Mouse (Mus musculus) kidney, adult 2 months (tissue): Measurements from ENCODE around the gene Tmem56.

ENCODE experiments used
- CTCF ChIP-seq: fragments of 200-500 bp; conservative IDR thresholded peaks from 2 replicates; pipeline ENCODE4 v1.5.1; 2011; ENCODE audit warnings: low read depth, mild to moderate bottlenecking, control low read depth, low read length, moderate library complexity, mixed read lengths; ENCODE audit not compliant: insufficient read depth, insufficient read length
- POLR2A ChIP-seq: fragments of 200-500 bp; IDR thresholded peaks from one replicate; pipeline ENCODE4 v1.6.1; 2011; ENCODE audit warnings: low read depth, low read length, control low read depth

DNA sequence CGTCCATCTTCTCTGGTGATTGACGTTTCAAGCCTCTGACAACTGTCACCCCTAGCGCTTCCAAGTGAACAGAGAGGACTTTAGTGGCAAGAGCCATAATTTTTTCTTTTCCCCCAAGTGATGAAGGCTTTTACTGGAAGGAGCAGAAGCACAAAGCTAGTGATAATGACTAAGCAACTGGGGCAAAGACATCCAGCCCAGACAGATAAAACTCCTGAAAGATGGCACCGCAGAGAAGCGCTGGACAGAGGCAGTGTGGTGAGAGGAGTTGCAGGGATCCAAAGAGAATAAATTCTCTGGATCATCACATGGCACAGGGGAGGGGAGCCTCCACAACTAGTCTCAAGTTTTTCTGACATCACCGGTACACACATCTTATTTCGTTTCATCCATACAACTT, 21.6 kb downstream of the Tmem56 start:
- no peak for TF ChIP-seq POLR2A
- no peak for TF ChIP-seq CTCF
